Comparison of ENCODE assay signal across 12 mouse cellular contexts in genomic region chr11:36395803-36396710, GRCm38 (mm10).
A peak's percentile ranks its signal among the peaks of the same experiment; 100 is the strongest.
DNase-seq lines count a peak whose midpoint lies in the region; ATAC-seq and TF ChIP-seq lines count a peak whose summit lies in the region.
"Had no signal": no experiment of that assay in that cellular context is flagged by ENCODE, and none has a peak within 500 bp of the region (broad histone marks: within the 10 kb centered on the region; RNA-seq: fewer than 3 reads in every experiment).

No protein-coding gene starts in this region.

- no peaks in the 10 kb centered on the region for H3K27me3 ChIP-seq in lung, embryonic 14.5 days (ENCODE audit: insufficient read depth, low read length)
- H3K27me3 ChIP-seq in lung, postnatal 0 days (replicated peaks; ENCODE audit: insufficient read depth, low read length): no peaks in the 10 kb centered on the region
- no peaks in the 10 kb centered on the region for H3K27me3 ChIP-seq in forebrain, embryonic 15.5 days
- no peaks in the 10 kb centered on the region for H3K27me3 ChIP-seq in midbrain, embryonic 16.5 days (ENCODE audit: control insufficient read depth, insufficient read depth, low read depth, low read length)
- H3K27me3 ChIP-seq: stomach, embryonic 15.5 days had no signal

- no peak for ATAC-seq in lung, embryonic 14.5 days (ENCODE audit: insufficient read depth)
- no peak for ATAC-seq in lung, postnatal 0 days
- ATAC-seq in forebrain, embryonic 15.5 days (replicated peaks): peak; percentile 72
- ATAC-seq in midbrain, embryonic 16.5 days: peak; percentile 28; the same call in 1 of the 2 replicates

- TF ChIP-seq EP300 in lung, postnatal 0 days (IDR thresholded peaks at IDR 0.05): no peak

- WGBS in lung, embryonic 14.5 days: 43% methylated on average over 12 of the region's 12 CpGs
- WGBS in lung, postnatal 0 days: 44% methylated on average over 12 of the region's 12 CpGs
- 25% methylated on average over 12 of the region's 12 CpGs for WGBS in forebrain, embryonic 15.5 days
- 29% methylated on average over 12 of the region's 12 CpGs for WGBS in midbrain, embryonic 16.5 days

- no peak overlapping the region for H3K9ac ChIP-seq in lung, embryonic 14.5 days
- H3K9ac ChIP-seq in lung, postnatal 0 days (replicated peaks; ENCODE audit: low read depth): no peak overlapping the region
- H3K9ac ChIP-seq in forebrain, embryonic 15.5 days (replicated peaks): no peak overlapping the region
- no peak overlapping the region for H3K9ac ChIP-seq in midbrain, embryonic 16.5 days (ENCODE audit: low read depth, low read length)
- H3K9ac ChIP-seq: stomach, embryonic 15.5 days had no signal

- peak; percentile 69 for DNase-seq in lung, embryonic 14.5 days
- DNase-seq in lung, postnatal 0 days (ENCODE audit: low spot score): no peak
- DNase-seq in embryo, embryonic 10 days (ENCODE audit: low spot score): peak; percentile 66
- no peak for DNase-seq in lung, postnatal 36 days
- DNase-seq in adrenal gland, adult (ENCODE audit: inconsistent age in 2 of 2, low spot score in 1 of 2): no peak
- DNase-seq: cerebellum, adult 18-20 months; left cerebral cortex, postnatal 4 days had no signal

- H3K9me3 ChIP-seq in lung, embryonic 14.5 days (ENCODE audit: low read depth, low read length): no peaks in the 10 kb centered on the region
- H3K9me3 ChIP-seq in lung, postnatal 0 days (ENCODE audit: low read length): no peaks in the 10 kb centered on the region
- H3K9me3 ChIP-seq in forebrain, embryonic 15.5 days: no peaks in the 10 kb centered on the region
- no peaks in the 10 kb centered on the region for H3K9me3 ChIP-seq in midbrain, embryonic 16.5 days (replicated peaks; ENCODE audit: control insufficient read depth, low read length, poor library complexity, severe bottlenecking)
- H3K9me3 ChIP-seq: heart, embryonic 10.5 days; stomach, embryonic 15.5 days had no signal

- no peak overlapping the region for H3K4me2 ChIP-seq in lung, embryonic 14.5 days
- no peak overlapping the region for H3K4me2 ChIP-seq in lung, postnatal 0 days (replicated peaks; ENCODE audit: low read depth, low read length)
- no peak overlapping the region for H3K4me2 ChIP-seq in forebrain, embryonic 15.5 days (replicated peaks)
- H3K4me2 ChIP-seq in midbrain, embryonic 16.5 days (ENCODE audit: low read length): no peak overlapping the region
- H3K4me2 ChIP-seq: stomach, embryonic 15.5 days had no signal

- H3K4me1 ChIP-seq in lung, embryonic 14.5 days (ENCODE audit: insufficient read depth): no peaks in the 10 kb centered on the region
- H3K4me1 ChIP-seq in lung, postnatal 0 days (ENCODE audit: insufficient read depth, low read depth, low read length): no peaks in the 10 kb centered on the region
- peaks cover 18% of the 10 kb centered on the region for H3K4me1 ChIP-seq in forebrain, embryonic 15.5 days
- peaks cover 14% of the 10 kb centered on the region for H3K4me1 ChIP-seq in midbrain, embryonic 16.5 days (ENCODE audit: control insufficient read depth, insufficient read depth, low read length)
- H3K4me1 ChIP-seq: heart, embryonic 10.5 days; stomach, embryonic 15.5 days had no signal

- H3K27ac ChIP-seq in lung, embryonic 14.5 days (ENCODE audit: low read depth): no peak overlapping the region
- no peak overlapping the region for H3K27ac ChIP-seq in lung, postnatal 0 days (ENCODE audit: low read length)
- peak overlapping the region; percentile 58 for H3K27ac ChIP-seq in forebrain, embryonic 15.5 days (replicated peaks)
- peak overlapping the region; percentile 56 for H3K27ac ChIP-seq in midbrain, embryonic 16.5 days (ENCODE audit: low read length)
- H3K27ac ChIP-seq: heart, embryonic 10.5 days; stomach, embryonic 15.5 days had no signal

- H3K36me3 ChIP-seq in lung, embryonic 14.5 days (ENCODE audit: insufficient read depth): no peaks in the 10 kb centered on the region
- H3K36me3 ChIP-seq in lung, postnatal 0 days (ENCODE audit: insufficient read depth, low read length): no peaks in the 10 kb centered on the region
- no peaks in the 10 kb centered on the region for H3K36me3 ChIP-seq in forebrain, embryonic 15.5 days
- no peaks in the 10 kb centered on the region for H3K36me3 ChIP-seq in midbrain, embryonic 16.5 days (ENCODE audit: control insufficient read depth, insufficient read depth, low read length)
- H3K36me3 ChIP-seq: heart, embryonic 10.5 days; stomach, embryonic 15.5 days had no signal

- H3K4me3 ChIP-seq in lung, embryonic 14.5 days (ENCODE audit: low read depth, low read length): no peak overlapping the region
- no peak overlapping the region for H3K4me3 ChIP-seq in lung, postnatal 0 days (ENCODE audit: low read depth, low read length)
- H3K4me3 ChIP-seq in forebrain, embryonic 15.5 days: no peak overlapping the region
- H3K4me3 ChIP-seq in midbrain, embryonic 16.5 days (ENCODE audit: low read depth, low read length): no peak overlapping the region
- H3K4me3 ChIP-seq: erythroblast, embryonic 14.5 days; heart, embryonic 10.5 days; stomach, embryonic 15.5 days had no signal

- no peak for TF ChIP-seq CTCF in lung, embryonic 14.5 days (IDR thresholded peaks at IDR 0.05; ENCODE audit: low read depth)
- TF ChIP-seq CTCF in lung, postnatal 0 days (IDR thresholded peaks at IDR 0.05): no peak

Comparison
In these comparisons a context has a peak if more than half of its experiments do, and no peak if none do; other contexts are left out.
1. DNase-seq: peak in lung, embryonic 14.5 days (single experiment) and embryo, embryonic 10 days (single experiment); none in lung, postnatal 0 days (single experiment), lung, postnatal 36 days (single experiment) and adrenal gland, adult (0 of 2).
2. ATAC-seq: peak in forebrain, embryonic 15.5 days (single experiment) and midbrain, embryonic 16.5 days (single experiment); none in lung, embryonic 14.5 days (single experiment) and lung, postnatal 0 days (single experiment).
3. H3K27ac ChIP-seq: peak in forebrain, embryonic 15.5 days (single experiment) and midbrain, embryonic 16.5 days (single experiment); none in lung, embryonic 14.5 days (single experiment) and lung, postnatal 0 days (single experiment).